Mouse (Mus musculus): ENCODE measurements around the gene Esf1.
"Not testable (repeated sequence)": the region's sequence is repeated elsewhere in the genome, so short reads cannot be mapped to it uniquely, and the experiment has no call there.

Gene Esf1

DNA sequence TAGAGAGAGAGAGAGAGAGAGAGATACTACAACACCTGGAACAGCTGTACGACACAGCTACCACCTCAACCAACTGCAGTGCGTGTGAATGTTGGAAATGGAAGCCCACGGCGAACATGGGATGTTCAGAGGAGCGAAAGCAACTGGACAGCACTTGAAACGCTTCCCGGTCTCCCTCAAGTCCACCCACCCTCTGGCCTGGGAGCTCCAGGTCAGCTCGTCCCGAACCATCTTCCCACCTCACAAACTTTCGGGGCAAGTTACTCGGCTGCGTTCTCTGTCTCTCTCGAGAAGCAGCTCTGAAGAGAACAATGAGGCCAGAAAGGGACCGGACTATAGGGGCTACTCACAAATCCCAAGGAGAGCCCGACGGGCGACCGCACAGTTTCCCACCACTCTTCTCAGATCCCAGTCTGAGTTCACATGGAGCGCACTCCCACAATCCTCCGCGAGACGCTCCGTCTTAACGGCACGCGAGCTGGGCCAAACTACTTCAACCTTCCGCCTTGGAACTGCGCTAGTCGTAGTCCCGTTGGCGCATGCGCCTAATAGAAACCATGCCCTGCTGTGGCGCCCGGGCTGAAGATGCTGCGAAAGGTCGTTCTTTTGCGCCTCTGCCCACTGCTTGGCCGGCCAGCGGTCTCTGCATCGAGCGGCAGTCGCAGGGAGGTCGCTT, at the start of gene Esf1, which contains the start of gene Ndufaf5:
Gene Esf1 (minus strand): TSS at position 438 of the 676 bp plus-strand sequence.
Gene Ndufaf5 (plus strand): TSS at position 523 of the 676 bp plus-strand sequence.
- DNase-seq: peak; percentile 97

DNA sequence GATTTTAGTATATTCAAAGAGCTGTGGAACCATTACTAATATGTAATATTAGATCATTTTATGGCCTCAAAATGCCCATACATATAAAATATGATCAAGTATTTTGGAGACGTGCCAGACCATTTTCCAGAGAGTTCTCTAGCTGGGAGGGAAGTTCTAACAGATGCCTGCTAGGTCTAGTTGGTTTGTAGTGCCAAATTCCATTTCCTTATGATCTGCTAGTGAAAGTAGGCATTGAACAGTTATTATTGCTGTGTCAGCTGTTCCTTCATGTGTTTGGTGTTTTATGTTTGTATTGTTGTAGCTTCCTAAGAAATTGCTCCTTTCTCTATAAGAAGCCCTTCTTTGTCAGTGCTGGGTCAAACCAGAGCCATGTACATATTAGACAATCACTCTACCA, 45.6 kb upstream of the Esf1 start:
- peak; percentile 22 to 31 for DNase-seq

DNA sequence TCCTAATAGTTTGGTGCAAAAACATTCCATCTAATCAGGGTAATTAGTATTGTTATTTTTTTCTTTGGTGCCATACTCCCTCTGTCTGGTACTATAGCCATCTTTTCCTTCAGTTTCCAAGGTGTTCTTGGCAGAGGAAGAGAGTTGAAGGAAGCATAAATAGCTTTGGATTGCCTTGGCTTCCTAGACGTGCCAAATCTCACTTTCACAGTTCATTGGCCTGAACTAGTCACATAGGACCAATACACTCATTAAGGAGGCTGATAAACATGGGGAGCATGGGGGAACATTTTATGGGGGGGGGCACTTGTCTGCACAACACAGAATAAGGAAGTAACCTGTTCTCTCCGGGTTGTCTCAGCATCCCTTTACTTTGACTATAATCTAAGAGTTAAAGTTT, 45.1 kb upstream of the Esf1 start:
- DNase-seq: peak; percentile 36

DNA sequence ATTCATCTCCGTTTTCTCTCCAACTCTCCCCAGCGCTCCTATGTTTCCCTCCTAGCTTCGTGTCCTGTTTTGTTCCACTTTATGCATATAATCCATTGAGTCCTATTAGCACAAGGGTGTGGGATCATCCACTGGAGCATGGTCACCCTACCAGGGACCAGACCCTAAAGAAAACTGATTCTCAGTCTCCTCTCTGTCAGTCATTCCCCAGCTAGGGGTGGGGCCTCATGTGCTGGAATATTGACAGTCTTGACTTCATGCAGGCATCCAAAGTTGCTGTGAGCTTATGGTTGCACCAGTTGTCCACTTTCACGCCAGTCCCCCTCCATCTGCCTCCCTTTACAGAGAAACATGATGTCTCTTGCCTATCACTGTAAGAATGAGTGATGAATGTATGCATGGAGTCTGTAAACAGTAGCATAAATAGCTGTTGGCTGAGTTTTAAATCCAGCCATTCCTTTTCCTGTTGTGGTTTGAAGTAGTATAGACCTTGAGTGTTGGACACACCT, 44.2 kb upstream of the Esf1 start:
- no peak for DNase-seq

DNA sequence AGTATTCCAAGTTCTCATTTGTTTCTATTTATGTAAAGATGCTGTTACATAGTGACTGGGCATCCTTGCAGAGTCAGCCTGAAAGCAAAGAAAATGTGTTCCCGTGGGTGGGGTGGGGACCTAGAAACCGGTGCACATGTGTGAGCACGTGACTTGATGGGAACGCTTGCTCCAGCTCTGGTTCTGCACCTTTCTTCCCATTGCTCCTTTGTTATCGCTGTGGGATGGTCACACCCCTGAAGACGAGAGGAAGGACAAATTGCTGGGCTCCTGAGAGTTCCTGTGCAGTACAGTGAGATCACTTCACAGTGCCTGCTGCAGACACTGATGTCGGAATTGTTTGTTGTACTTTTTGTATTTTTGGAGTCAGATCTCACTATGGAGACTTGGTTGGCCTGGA, 33.4 kb upstream of the Esf1 start:
- no peak for DNase-seq

DNA sequence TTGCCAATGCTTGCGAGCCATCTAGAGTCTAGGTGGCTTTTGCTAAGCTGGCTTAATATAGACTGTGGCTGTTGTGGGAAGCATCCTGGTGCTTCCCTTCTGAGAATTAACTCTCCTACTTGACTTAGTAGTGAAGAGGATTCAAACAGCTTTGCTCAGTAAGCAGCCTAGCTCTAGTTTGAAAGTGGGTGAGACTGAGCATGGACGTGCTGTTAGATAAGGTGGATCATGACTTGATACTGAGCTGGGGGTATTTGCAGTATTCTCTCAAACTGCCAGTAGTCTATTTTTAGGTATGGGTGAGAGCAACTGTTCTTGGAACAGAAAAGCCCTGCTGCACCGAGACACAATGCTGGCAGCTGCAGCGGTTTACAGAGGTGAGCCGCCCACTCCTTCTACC, 32.2 kb upstream of the Esf1 start:
- no peak for DNase-seq

DNA sequence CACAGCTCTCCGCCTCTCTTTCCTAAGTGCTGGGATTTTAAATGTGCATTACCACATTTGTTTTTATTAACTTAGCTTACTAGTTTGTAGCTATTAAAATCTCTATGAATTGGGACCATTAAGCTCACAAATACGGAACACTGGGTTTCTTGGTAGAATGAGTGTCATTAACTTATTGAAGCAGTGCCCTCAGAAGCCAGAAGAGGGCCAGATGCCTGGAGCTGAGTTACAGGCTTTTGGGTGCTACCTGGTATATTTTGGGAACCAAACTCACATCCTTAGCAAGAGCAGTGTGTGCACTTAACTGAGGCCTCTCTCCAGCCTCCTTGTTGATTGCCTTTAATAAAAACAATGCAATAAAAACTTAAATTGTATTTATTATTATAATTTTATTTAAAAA, 30.3 kb upstream of the Esf1 start:
- peak; percentile 22 to 28 for DNase-seq

DNA sequence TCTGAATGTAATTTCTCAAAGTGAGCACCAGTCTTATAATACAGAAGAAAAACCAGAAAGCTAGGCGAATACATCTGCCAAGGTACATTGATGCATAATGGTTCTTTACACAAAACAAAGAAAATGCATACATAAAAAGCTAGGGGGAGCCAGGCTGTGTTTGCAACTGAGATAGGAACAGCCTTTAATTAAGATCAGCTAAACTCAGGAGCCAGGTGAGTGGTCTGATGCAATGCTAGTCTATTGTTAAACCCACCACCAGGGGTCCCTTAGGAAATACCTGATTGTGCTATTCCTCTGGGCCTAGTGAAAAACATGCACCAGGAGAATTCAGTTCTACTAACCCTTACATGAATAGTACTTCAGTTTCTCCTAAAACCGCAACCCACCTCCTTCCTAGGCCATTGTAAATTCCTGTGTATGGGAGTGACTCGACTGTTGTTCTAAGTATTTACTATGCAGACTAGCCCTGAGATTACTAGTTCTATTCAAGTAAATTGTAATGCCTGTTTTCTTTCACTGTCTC, 15.4 kb upstream of the Esf1 start:
- DNase-seq: not testable (repeated sequence)

DNA sequence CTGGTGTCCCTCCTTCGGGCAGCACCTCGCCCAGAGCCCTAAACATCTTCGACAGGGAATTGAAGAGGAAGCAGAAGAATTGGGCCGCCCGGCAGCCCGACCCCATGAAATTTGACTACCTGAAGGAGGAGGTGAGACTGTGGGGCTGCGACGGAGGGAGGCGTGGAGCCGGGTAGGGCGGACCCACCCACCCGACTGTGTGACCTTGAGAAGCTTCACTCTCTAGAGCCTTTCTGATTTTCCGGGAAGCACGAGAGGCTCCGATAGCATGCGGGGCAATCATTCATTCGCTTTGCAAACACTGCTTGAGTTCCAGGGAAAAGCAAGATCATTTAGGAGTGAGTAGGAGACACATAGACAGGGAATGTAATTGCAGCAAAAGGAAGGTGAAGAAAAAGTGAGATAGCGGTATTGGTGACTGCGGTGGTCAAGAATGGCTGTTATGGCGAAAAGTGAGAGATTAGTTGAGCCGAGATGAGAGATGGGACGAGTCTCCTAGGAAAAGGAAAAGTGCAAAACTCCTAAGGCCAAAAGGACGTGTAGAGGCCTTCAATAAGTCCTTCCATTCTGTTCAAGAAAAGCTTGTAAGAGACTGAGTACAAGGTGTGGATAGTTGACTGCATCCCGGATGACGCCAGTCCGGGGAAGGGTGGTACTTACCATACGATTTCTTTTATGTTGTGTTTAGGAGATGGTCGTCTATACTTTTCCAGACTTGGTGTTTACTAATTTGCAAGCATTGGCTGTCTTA, 614 bp upstream of the Esf1 start:
- DNase-seq: peak in 1 of 2 experiments; percentile 5

DNA sequence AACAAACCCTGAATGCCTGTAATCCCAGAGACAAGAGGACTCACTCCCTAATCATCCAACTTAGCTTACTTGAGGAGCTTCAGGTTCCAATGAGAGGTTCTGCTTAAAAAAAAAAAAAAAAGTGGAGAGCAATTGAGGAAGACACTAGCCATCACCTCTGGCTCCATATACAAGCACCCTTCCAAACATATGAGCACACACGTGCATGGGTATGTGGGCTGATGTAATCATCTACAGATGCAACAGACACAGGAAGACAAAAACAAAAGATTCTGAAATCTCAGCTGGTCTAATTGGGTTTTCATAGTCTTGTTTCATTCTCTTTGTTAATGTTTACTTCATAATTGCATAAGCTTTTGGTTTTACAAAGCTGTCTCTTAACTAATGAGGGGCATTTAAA, 1.3 kb downstream of the Esf1 start:
- DNase-seq: no peak

DNA sequence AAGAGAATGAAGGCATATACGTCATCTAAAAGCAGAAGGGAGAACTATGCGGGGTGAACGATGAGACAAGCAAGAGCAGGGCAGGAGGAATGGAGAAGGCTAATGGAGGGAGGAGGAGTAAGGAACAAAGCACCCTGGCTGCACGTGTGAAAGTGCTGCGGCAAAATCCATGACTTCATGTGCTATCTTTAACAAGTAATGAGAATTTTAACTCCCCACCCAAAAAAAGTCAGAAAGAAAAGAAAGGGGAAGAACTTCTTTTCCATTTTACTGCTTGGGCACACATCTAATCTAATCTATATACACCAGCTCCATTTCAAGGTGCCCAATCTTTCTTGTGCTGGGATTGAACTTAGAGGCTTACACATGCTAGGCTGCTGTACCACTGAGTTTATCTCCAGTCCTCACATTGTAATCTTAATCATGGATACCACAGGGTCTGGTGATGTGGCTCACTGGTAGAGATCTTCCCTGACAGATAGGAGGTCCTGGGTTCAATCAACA, 7.0 kb downstream of the Esf1 start:
- no peak for DNase-seq

DNA sequence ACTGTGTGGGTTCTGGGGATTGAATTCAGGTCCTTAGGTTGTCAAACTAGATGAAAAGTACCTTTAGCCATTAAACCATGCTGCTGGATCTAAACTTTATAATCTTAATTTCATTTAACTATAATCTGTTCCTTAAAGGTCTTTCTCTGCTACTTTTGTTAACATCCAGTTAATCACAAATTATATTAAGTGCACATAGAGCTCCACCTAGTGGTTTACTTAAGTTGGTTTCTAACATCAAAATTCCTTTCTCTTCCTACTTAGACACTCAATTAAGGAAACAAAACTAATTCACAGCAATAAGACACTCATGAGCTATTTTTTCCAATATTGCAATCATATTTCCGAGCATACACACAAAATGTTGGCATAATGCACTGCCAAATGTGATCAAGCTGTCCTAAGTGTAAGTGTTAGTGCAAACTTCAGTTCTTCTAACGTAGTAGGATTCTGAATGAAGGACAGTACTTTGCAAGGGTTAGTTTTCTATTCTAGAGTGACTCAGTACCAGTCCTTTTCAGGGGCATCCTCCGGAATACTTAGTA, 11.1 kb downstream of the Esf1 start:
- DNase-seq: peak in 1 of 2 experiments; percentile 42

DNA sequence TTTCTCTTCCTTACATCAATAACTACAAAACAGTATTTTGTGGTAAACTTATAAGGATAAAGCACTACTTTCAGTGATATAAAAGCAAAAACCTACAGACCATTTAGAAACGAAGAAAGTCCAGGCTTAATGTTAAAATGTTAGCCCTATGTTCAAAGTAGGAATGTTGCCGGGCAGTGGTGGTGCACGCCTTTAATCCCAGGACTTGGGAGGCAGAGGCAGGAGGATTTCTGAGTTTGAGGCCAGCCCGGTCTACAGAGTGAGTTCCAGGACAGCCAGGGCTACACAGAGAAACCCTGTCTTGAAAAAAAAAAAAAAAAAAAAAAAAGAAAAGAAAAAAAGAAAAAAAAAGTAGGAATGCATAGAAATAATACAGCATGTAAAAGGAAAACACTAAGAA, 18.6 kb downstream of the Esf1 start, which contains the start of gene Gm17374:
Gene Gm17374 (plus strand): TSS at position 301 of the 400 bp plus-strand sequence.
- not testable (repeated sequence) for DNase-seq

DNA sequence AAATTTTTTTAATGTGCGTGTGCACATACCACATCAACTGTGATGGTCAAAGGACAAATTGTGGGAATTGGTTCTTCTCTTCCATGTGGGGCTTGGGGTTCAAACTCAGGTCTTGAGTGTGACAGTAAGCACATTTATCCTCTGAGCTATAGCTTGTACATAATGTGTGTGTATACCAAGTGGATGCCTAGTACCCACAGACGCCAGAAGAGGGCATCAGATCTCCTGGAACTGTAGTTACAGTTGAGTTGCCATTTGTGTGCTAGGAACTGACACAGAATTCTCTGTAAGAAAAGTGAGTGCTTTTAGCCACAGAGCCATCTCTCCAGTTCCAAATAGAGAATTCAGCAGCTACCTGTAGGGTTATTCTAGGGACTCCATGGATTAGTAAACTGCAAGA, 44.8 kb downstream of the Esf1 start:
- DNase-seq: no peak

DNA sequence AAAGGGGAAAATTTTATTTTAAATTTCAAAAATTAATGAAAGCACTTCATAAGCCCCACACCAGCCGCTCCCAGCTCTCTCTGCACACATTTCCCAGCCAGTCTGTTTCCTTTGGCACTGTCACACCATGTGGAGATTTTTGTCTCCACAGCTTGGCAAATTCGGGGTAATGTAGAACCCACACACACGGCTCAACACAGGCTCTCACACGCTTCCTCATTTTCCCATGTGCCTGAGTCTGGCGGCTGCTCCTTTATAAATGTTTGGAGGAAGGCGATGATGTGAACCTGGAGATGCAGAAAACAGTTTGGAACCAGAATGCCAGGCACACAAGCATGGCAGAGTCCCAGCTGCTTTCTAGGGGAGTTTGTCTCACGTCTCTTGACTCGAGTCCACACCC, 56.5 kb downstream of the Esf1 start:
- no peak for DNase-seq

DNA sequence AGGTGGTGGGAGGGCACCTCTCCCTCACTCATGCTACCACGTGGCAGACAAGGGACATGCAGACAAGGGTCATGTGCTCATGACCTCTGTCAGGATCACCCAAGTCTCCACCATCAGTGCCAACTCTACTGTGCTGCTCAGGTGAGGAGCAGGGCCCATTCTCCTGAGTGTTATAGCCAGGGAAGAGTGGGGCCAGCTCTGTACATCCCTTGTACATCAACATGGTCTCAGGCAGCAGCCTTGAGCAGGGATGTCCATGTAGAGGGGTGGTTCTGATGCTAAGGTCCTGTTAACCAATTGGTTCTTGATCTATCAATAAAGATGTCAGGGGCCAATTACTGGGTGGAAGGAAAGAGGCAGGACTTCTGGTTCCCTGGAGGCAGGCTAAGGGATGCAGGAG, 61.4 kb downstream of the Esf1 start:
- no peak for DNase-seq

DNA sequence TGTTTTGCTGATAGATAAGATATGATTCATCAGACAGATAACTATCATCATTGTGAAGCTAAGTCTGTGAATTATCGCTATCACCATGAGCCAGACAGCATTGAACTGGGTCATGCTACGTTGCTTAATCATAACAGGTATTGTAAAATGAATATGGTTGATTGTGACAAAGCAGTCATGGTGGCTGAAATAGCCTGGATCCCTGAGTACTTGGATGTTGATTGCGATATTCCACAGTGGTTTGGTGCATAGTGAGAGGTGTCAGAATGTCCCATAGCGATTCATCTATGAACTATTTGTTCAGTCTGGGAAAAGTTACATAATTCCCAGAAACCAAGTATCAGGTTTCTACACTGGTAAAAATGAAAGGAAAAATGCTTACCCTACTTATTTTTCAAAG, 62.7 kb downstream of the Esf1 start:
- no peak for DNase-seq

DNA sequence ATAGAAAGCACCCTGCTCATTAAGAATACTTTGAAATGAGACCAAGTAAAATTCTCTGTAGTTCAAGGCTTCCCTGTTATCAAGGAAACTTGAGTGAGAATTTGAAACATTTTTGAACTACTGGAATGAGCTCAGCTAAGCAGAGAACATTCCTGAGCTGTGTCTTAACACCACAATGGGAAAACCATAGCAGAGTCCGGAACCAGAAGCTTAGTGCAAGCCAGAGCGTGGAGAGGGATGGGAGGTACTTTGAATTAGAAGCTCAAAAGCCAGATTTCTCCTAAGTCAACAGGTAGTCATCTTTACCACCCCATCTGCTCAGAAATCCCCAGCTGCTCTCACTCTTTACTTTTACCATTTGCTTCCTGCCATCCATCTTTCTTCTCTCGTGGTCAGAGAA, 65.4 kb downstream of the Esf1 start:
- no peak for DNase-seq

DNA sequence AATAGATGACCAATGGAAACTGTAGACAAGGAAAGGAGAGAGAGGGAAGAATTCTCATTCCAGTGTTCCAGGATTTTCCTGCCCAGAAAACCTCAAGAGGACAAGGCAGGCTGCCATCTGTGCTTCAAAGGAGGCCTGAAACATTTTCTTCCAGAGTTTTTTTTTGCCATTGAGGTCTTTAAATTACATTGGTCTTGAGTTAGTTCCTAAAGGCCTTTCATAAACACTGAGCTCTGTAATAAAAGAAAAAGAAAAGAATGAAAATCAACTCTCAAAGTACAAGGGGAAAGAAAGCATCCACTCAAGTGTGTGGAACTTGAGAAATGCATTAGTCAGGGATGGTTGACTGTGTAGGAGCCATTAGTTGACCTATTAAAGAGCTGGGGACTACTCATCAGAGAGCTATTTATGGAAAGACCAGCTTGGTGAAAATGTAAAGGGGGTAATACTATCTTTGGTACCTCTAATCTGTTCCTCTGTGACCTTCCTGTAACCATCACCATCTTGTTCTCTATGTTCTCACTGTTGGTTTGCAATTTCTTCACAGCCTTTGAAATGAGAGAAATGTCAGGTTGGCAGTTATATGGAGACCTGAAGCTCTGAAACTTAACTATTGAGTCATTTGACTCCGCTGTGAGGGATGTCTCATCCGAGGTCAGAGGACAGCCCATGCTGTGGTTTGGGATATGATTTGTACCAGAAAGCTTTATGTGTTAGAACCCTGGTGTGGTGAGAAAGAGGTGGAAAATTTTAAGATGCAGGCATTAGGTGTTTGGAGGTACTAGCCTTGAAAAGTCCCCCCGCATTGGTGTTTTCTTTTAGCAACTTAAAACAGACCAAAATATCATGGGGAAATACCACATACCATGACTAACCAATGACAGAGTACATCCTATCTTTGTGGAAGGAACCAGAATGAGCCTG, 69.6 kb downstream of the Esf1 start:
- no peak for DNase-seq

DNA sequence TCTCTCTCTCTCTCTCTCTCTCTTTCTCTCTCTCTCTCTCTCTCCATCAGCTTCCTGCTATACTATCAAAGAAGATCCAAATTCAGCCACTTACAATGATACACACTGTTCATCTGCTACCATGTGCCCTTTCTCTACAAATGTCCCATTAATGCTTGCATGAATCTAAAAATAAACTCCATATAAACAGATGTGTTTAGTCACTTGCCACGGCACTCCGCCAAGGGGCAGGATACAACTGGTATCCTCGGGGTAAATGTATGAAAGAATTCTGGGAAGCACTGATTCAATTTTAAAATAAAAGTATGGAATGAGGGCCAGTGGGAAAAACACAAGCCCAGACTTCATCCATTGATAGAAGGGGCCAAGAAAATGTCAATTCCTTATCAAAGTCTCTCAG, 70.4 kb downstream of the Esf1 start:
- DNase-seq: no peak

DNA sequence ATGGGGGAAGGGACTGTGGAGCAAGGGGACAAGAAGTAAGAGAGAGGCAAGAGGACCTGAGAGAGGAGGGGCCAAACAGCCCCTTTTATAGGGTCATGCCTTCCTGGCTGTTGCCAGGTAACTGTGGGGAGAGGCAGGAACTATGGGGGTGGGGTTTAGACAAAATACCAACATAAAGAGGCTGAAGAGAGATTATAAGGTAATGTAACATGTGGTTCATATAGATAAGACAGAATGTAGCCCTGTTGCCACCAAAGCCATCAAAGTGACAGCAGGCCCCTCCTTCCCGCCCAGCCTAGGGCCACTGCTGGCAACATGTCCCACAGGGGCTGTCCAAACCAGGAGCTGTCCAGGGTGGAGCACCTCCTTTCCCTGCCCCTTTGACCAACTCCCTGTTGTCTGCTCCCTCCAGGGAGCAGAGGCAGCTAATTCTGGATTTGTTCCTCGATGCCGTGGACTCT, 73.2 kb downstream of the Esf1 start:
- no peak for DNase-seq

DNA sequence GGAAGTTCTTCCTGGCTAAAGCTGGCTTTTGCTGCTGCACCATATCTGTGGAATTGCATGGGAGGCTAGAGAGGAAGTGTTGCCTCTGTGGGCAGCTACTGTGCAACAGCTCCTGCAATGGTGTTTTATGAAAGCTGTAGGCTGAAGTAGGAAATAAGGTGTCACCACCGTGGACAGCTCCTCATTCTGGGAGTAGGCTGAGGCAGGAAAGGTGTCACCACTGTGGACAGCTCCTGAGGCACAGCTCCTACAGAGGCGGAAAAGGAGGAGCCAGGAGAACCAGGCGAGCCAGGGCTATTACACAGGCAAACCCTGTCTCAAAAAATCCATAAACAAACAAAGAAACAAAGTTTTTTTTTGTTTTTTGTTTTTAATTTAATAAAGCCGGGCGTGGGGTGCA, 74.3 kb downstream of the Esf1 start:
- DNase-seq: no peak

Measured in cerebellum, postnatal 10 days (tissue).